Mouse (Mus musculus) neural tube, embryonic 10.5 days (tissue): ENCODE measurements around the gene Atp6v1c2.

ENCODE experiments used
- DNase-seq: peaks from one replicate; pipeline ENCODE4 v3.0.0-alpha.2; 2017; ENCODE audit warnings: low spot score; ENCODE audit errors: extremely low spot score

Gene Atp6v1c2

GRCm38 (mm10) chr12:17333459-17333858 is 4.3 kb upstream of the Atp6v1c2 start:
- DNase-seq: no peak

- peak; percentile 37 for DNase-seq
Measured at GRCm38 (mm10) chr12:17324549-17325470, 4.3 kb downstream of the Atp6v1c2 start.

GRCm38 (mm10) chr12:17318453-17318852 is 10.7 kb downstream of the Atp6v1c2 start:
- no peak for DNase-seq

- DNase-seq: no peak
Measured at GRCm38 (mm10) chr12:17317970-17318369, 11.2 kb downstream of the Atp6v1c2 start.

GRCm38 (mm10) chr12:17316096-17316495 is 13.1 kb downstream of the Atp6v1c2 start:
- DNase-seq: no peak

GRCm38 (mm10) chr12:17310852-17311839 is 18.0 kb downstream of the Atp6v1c2 start:
- DNase-seq: no peak

- DNase-seq: no peak
Measured at GRCm38 (mm10) chr12:17308246-17308645, 20.9 kb downstream of the Atp6v1c2 start.

- no peak for DNase-seq
Measured at GRCm38 (mm10) chr12:17305445-17305844, 23.7 kb downstream of the Atp6v1c2 start.

- no peak for DNase-seq
Measured at GRCm38 (mm10) chr12:17299902-17300301, 29.3 kb downstream of the Atp6v1c2 start.

- no peak for DNase-seq
Measured at GRCm38 (mm10) chr12:17296899-17297298, 32.3 kb downstream of the Atp6v1c2 start.

- no peak for DNase-seq
Measured at GRCm38 (mm10) chr12:17290569-17290968, 38.6 kb downstream of the Atp6v1c2 start.

GRCm38 (mm10) chr12:17289913-17290312 is 39.2 kb downstream of the Atp6v1c2 start:
- DNase-seq: no peak

- no peak for DNase-seq
Measured at GRCm38 (mm10) chr12:17289060-17289459, 40.1 kb downstream of the Atp6v1c2 start.

GRCm38 (mm10) chr12:17288496-17288895 is 40.7 kb downstream of the Atp6v1c2 start:
- DNase-seq: no peak

GRCm38 (mm10) chr12:17273841-17274240 is 55.3 kb downstream of the Atp6v1c2 start:
- no peak for DNase-seq

GRCm38 (mm10) chr12:17271272-17271671 is 57.9 kb downstream of the Atp6v1c2 start:
- no peak for DNase-seq

GRCm38 (mm10) chr12:17267316-17267715 is 61.8 kb downstream of the Atp6v1c2 start:
- no peak for DNase-seq

- DNase-seq: no peak
Measured at GRCm38 (mm10) chr12:17266673-17266990, 62.5 kb downstream of the Atp6v1c2 start.

GRCm38 (mm10) chr12:17265971-17266672 is 63.0 kb downstream of the Atp6v1c2 start, which contains the start of gene Pdia6:
Gene Pdia6 (plus strand): TSS chr12:17266545.
- DNase-seq: peak; percentile 91

- DNase-seq: no peak
Measured at GRCm38 (mm10) chr12:17264826-17265225, 64.3 kb downstream of the Atp6v1c2 start.

- DNase-seq: no peak
Measured at GRCm38 (mm10) chr12:17263881-17264280, 65.3 kb downstream of the Atp6v1c2 start.
